Comparison of ENCODE assay signal across 27 mouse cellular contexts in genomic region chr6:29203096-29203495, GRCm38 (mm10). TPM values are rescaled to one million over a fixed set of nuclear protein-coding genes. Genes with fewer than 3 reads are reported as not detected.
DNase-seq lines count a peak whose midpoint lies in the region; ATAC-seq and TF ChIP-seq lines count a peak whose summit lies in the region.
"Had no signal": no experiment of that assay in that cellular context is flagged by ENCODE, and none has a peak within 500 bp of the region (broad histone marks: within the 10 kb centered on the region; RNA-seq: fewer than 3 reads in every experiment).

No protein-coding gene starts in this region.

- peaks cover 50% of the 10 kb centered on the region for H3K36me3 ChIP-seq in neural tube, embryonic 15.5 days
- peaks cover 52% of the 10 kb centered on the region for H3K36me3 ChIP-seq in E14TG2a.4 (ENCODE audit: insufficient read depth, low read length)
- H3K36me3 ChIP-seq in limb, embryonic 10.5 days: peaks cover 64% of the 10 kb centered on the region

- H3K4me2 ChIP-seq in neural tube, embryonic 15.5 days: no peak overlapping the region
- H3K4me2 ChIP-seq: embryonic facial prominence, embryonic 12.5 days; embryonic facial prominence, embryonic 15.5 days; forebrain, embryonic 12.5 days; heart, embryonic 12.5 days; heart, embryonic 15.5 days; hindbrain, embryonic 12.5 days; hindbrain, embryonic 15.5 days had no signal

- H3K27me3 ChIP-seq in neural tube, embryonic 15.5 days (replicated peaks): 0 out of 2 replicates have a peak, but pooled peaks cover 3% of the 10 kb centered on the region
- H3K27me3 ChIP-seq in E14TG2a.4 (ENCODE audit: insufficient read depth, low read length): peaks cover 20% of the 10 kb centered on the region
- H3K27me3 ChIP-seq in limb, embryonic 10.5 days (ENCODE audit: low read depth, poor library complexity, severe bottlenecking): peaks cover 12% of the 10 kb centered on the region; the same call in 1 of the 2 replicates
- H3K27me3 ChIP-seq: embryonic facial prominence, embryonic 12.5 days; hindbrain, embryonic 15.5 days had no signal

- H3K4me1 ChIP-seq in neural tube, embryonic 15.5 days: peaks cover 12% of the 10 kb centered on the region
- H3K4me1 ChIP-seq in E14TG2a.4 (replicated peaks; ENCODE audit: low read depth, low read length): peaks cover 56% of the 10 kb centered on the region
- H3K4me1 ChIP-seq in limb, embryonic 10.5 days: peaks cover 9% of the 10 kb centered on the region

- no peak for ATAC-seq in neural tube, embryonic 15.5 days (ENCODE audit: low FRiP score)
- ATAC-seq: activated CD4-positive, CD25-positive, alpha-beta regulatory T cell, adult 4 months; CD4-positive, CD25-positive, alpha-beta regulatory T cell, adult 4 months; forebrain, embryonic 16.5 days had no signal

- TF ChIP-seq CTCF in E14TG2a.4 (conservative IDR thresholded peaks at IDR 0.05; ENCODE audit: low read length): no peak

- H3K4me3 ChIP-seq in neural tube, embryonic 15.5 days (replicated peaks): no peak overlapping the region
- peak overlapping the region; percentile 27 for H3K4me3 ChIP-seq in E14TG2a.4 (replicated peaks; ENCODE audit: low read length)
- H3K4me3 ChIP-seq in limb, embryonic 10.5 days: no peak overlapping the region
- H3K4me3 ChIP-seq: embryonic facial prominence, embryonic 12.5 days; embryonic facial prominence, embryonic 15.5 days; forebrain, embryonic 12.5 days; heart, embryonic 12.5 days; heart, embryonic 15.5 days; hindbrain, embryonic 12.5 days; hindbrain, embryonic 15.5 days had no signal

- H3K27ac ChIP-seq in neural tube, embryonic 15.5 days (replicated peaks): no peak overlapping the region
- H3K27ac ChIP-seq in limb, embryonic 10.5 days: no peak overlapping the region
- H3K27ac ChIP-seq: embryonic facial prominence, embryonic 12.5 days; embryonic facial prominence, embryonic 15.5 days; forebrain, embryonic 12.5 days; heart, embryonic 15.5 days; hindbrain, embryonic 12.5 days; hindbrain, embryonic 15.5 days had no signal

- H3K9ac ChIP-seq in neural tube, embryonic 15.5 days (replicated peaks): no peak overlapping the region
- H3K9ac ChIP-seq: embryonic facial prominence, embryonic 12.5 days; embryonic facial prominence, embryonic 15.5 days; forebrain, embryonic 12.5 days; heart, embryonic 12.5 days; heart, embryonic 15.5 days; hindbrain, embryonic 12.5 days; hindbrain, embryonic 15.5 days had no signal

- WGBS in neural tube, embryonic 15.5 days: 92% methylated on average over 13 of the region's 13 CpGs
- 89% methylated on average over 13 of the region's 13 CpGs for WGBS in limb, embryonic 10.5 days

- peak; percentile 89 for DNase-seq in heart, adult 11 months
- no peak for DNase-seq in heart, postnatal 4 days
- peak; percentile 5 for DNase-seq in neural tube, embryonic 10.5 days (ENCODE audit: extremely low spot score, low spot score)
- peak; percentile 26 for DNase-seq in limb, embryonic 10.5 days (ENCODE audit: low spot score)
- DNase-seq: adrenal gland, adult 8-10 months; adrenal gland, postnatal 25 days; cerebellum, adult 18-20 months; cerebellum, adult 9-11 months; cerebellum, postnatal 25 days; gastrocnemius, postnatal 10 days; gastrocnemius, postnatal 36 days; heart, postnatal 10 days had no signal

- no peaks in the 10 kb centered on the region for H3K9me3 ChIP-seq in neural tube, embryonic 15.5 days (replicated peaks)
- no peaks in the 10 kb centered on the region for H3K9me3 ChIP-seq in E14TG2a.4 (ENCODE audit: low read length)
- H3K9me3 ChIP-seq in limb, embryonic 10.5 days (replicated peaks): no peaks in the 10 kb centered on the region
- H3K9me3 ChIP-seq: embryonic facial prominence, embryonic 12.5 days; embryonic facial prominence, embryonic 15.5 days; forebrain, embryonic 12.5 days; heart, embryonic 12.5 days; heart, embryonic 15.5 days; hindbrain, embryonic 12.5 days; hindbrain, embryonic 15.5 days had no signal

RNA-seq across cellular contexts. Expression of gene Impdh1, which starts 13.1 kb away (rescaled TPM):
- 10 to 100 TPM; 29.5 to 30.6 TPM for total RNA-seq in heart, postnatal 4 days (2021)
- polyA plus RNA-seq in neural tube, embryonic 15.5 days (2015; fragmentation: Nextera tagmentation; extraction: Ambion mirVana): 84.1 and 84.2 TPM in 2 replicates
- polyA plus RNA-seq in limb, embryonic 10.5 days (2016; fragmentation: Nextera tagmentation; extraction: Ambion mirVana): 56.7 and 66.9 TPM in 2 replicates

RNA-seq across cellular contexts. Expression of gene Prrt4, which starts 23.7 kb away (rescaled TPM):
- 1 to 10 TPM; 7.3 to 7.7 TPM for total RNA-seq in heart, postnatal 4 days (2021)
- 12.6 and 13.9 TPM in 2 replicates for polyA plus RNA-seq in neural tube, embryonic 15.5 days (2015; fragmentation: Nextera tagmentation; extraction: Ambion mirVana)
- polyA plus RNA-seq in limb, embryonic 10.5 days (2016; fragmentation: Nextera tagmentation; extraction: Ambion mirVana): 2.0 and 3.7 TPM in 2 replicates
- total RNA-seq: common myeloid progenitor, adult 5-6 weeks; granulocyte monocyte progenitor cell, adult 5-6 weeks; hematopoietic stem cell, adult 5-6 weeks had no signal
- polyA plus RNA-seq: activated CD4-positive, CD25-positive, alpha-beta regulatory T cell, adult 4 months had no signal

RNA-seq across cellular contexts. Expression of gene Rbm28, which starts 38.3 kb away (rescaled TPM):
- total RNA-seq in heart, postnatal 4 days (2021): 10 to 100 TPM; 30.3 to 32.5 TPM
- 38.2 and 41.1 TPM in 2 replicates for polyA plus RNA-seq in neural tube, embryonic 15.5 days (2015; fragmentation: Nextera tagmentation; extraction: Ambion mirVana)
- 51.1 and 52.9 TPM in 2 replicates for polyA plus RNA-seq in limb, embryonic 10.5 days (2016; fragmentation: Nextera tagmentation; extraction: Ambion mirVana)
